Mouse (Mus musculus) forebrain, embryonic 16.5 days (tissue): ENCODE data around the gene Pik3r6. TPM values are rescaled to one million over a fixed set of nuclear protein-coding genes. Genes with fewer than 3 reads are reported as not detected.

Source experiments
- ATAC-seq: fragments of 200-750 bp; cut with Nextera tagmentation; 2 replicates; pipeline ENCODE4 v1.8.0; 2017; ENCODE audit warnings: mild to moderate bottlenecking, moderate library complexity
- H3K27ac ChIP-seq: fragments of 300-500 bp; sonication (generic); 2 replicates; pipeline ENCODE4 v1.5.1; 2014; ENCODE audit warnings: low read length, control low read depth
- H3K27me3 ChIP-seq: fragments of 300-500 bp; sonication (generic); replicated peaks from 2 replicates; pipeline ENCODE4 v1.6.1; 2014; ENCODE audit warnings: low read length; ENCODE audit not compliant: control insufficient read depth, insufficient read depth
- H3K36me3 ChIP-seq: fragments of 300-500 bp; sonication (generic); 2 replicates; pipeline ENCODE4 v1.6.1; 2014; ENCODE audit not compliant: control insufficient read depth, insufficient read depth
- H3K4me1 ChIP-seq: fragments of 300-500 bp; sonication (generic); replicated peaks from 2 replicates; pipeline ENCODE4 v1.6.1; 2014; ENCODE audit warnings: low read length; ENCODE audit not compliant: control insufficient read depth, insufficient read depth
- H3K4me2 ChIP-seq: fragments of 300-500 bp; sonication (generic); 2 replicates; pipeline ENCODE4 v1.6.1; 2014; ENCODE audit warnings: mild to moderate bottlenecking, low read length, control low read depth
- H3K4me3 ChIP-seq: fragments of 300-500 bp; sonication (generic); replicated peaks from 2 replicates; pipeline ENCODE4 v1.5.1; 2014; ENCODE audit warnings: mild to moderate bottlenecking, low read length, control low read depth
- H3K9ac ChIP-seq: fragments of 300-500 bp; sonication (generic); replicated peaks from 2 replicates; pipeline ENCODE4 v1.6.1; 2014; ENCODE audit warnings: low read depth, low read length, control low read depth
- H3K9me3 ChIP-seq: fragments of 300-500 bp; sonication (generic); 2 replicates; pipeline ENCODE4 v1.6.1; 2016; ENCODE audit warnings: low read length; ENCODE audit not compliant: control insufficient read depth
- WGBS: fragments of 180-500 bp; shearing (Covaris S2); extraction: QIAGEN DNeasy Blood & Tissue Kit; methylation state at CpG from one replicate; pipeline ENCODE4 v1.1.7; 2014; 5-methylcytosine and 5-hydroxymethylcytosine counted together
- polyA plus RNA-seq: library from polyadenylated mRNA; unstranded; fragments of >200 nt; fragmentation: Nextera tagmentation; extraction: Ambion mirVana; gene quantifications from 2 replicates; pipeline ENCODE4 v1.2.1, GENCODE M21; 2015

The Pik3r6 gene
- polyA plus RNA-seq, 1 experiment from 2014 or later = 1.8 TPM

DNA sequence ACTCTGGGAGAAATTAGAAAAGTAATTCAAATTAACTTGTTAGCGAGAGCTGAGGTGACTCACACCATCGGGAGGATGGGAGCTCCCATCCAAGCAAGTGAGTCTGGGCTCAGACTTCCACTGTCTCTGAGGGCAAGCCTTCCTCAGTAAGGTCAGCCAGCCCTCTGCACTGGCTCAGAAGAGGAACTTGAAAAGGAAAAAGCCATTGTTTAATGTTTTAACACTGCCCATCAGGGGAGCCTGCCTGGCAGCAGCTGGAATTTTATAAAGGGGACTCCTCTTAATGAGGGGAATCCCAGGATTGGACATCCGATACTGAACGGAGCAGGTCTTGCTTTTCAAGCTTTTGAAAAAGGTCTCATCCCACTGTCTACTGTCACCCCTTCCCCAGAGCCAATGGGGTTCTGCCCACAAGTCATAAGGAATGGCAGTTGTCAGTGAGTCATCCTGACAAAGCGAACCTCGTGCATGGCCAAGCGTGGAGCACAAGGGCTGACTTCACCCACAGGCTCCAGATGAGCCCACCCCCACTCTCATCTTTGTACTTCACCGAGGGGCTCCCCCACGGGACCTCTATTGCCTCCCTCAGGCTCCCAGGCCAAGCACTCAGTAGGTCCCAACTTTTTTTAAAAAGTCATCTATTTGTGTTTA, 34.7 kb upstream of the Pik3r6 start:
- no peaks in the 10 kb centered on the region for H3K27me3 ChIP-seq
- H3K4me3 ChIP-seq = no peak overlapping the region
- 53% methylated on average over 9 of the region's 9 CpGs for WGBS
- no peak overlapping the region for H3K9ac ChIP-seq
- no peaks in the 10 kb centered on the region for H3K36me3 ChIP-seq
- no peak overlapping the region for H3K4me2 ChIP-seq
- no peak overlapping the region for H3K27ac ChIP-seq
- ATAC-seq = no peak
- no peaks in the 10 kb centered on the region for H3K4me1 ChIP-seq
- no peaks in the 10 kb centered on the region for H3K9me3 ChIP-seq

DNA sequence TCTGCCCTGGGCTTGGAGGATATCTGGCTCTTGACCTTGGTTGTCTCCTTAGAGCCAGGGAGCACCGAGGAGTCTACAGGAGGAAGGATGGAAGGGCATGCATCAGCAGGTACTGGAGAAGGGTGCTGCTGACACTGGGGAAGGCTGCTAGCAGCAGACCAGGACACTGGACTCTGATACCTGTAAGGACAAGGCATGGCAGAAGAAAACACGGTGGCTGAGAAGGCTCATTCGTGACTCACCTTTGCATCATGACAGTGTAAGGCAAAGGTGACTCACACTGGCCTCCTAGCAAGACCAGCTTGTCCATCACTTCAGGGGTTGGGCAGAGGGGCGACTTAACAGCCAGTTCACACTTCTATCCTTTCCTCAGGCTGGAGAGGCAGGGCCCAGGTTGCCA, 33.9 kb upstream of the Pik3r6 start:
- H3K4me2 ChIP-seq = no peak overlapping the region
- H3K9me3 ChIP-seq = no peaks in the 10 kb centered on the region
- WGBS = 91% methylated on average over 4 of the region's 4 CpGs
- no peak overlapping the region for H3K9ac ChIP-seq
- H3K4me1 ChIP-seq = no peaks in the 10 kb centered on the region
- H3K4me3 ChIP-seq = no peak overlapping the region
- no peak overlapping the region for H3K27ac ChIP-seq
- H3K27me3 ChIP-seq = no peaks in the 10 kb centered on the region
- H3K36me3 ChIP-seq = no peaks in the 10 kb centered on the region
- no peak for ATAC-seq

DNA sequence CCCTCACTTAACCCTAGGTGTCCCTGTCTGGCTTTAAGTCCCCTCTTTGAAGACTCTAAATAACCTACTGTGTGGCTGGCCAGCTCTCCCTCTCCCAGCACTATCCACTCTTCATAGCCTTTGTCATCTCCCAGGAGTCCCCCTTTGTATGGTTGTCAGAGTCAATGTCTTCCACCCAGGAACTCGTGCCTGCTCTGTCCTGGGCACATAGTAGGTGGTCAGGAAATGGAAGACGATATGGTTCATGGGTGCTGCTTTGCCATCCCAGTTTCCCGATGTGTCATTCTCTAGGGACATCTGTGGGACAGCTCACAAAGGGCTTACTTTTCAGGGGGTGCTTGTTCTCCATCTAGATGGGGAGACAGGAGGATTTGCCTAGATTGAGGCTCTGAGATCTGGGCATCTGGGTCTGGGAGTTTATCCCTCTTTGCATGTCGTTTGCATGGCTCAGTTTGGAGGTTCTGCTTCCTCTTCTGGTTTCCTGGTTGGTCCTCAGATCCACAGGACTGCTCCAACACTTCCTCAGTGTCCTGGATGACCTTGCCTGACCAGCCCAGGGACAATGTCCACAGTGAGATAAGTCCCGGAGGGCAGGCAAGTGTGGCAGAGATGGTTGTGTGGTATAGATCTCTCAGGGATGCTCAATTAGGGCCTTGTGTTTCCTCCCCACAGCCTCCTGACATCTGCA, 30.5 kb upstream of the Pik3r6 start:
- WGBS = 81% methylated on average over 5 of the region's 5 CpGs
- Histone ChIP-seq H3K36me3 (no peaks in the 10 kb centered on the region), H3K27me3 (no peaks in the 10 kb centered on the region), H3K4me2 (no peak overlapping the region), H3K4me1 (no peaks in the 10 kb centered on the region), H3K9me3 (no peaks in the 10 kb centered on the region), H3K9ac (no peak overlapping the region), H3K4me3 (no peak overlapping the region), H3K27ac (no peak overlapping the region)
- no peak for ATAC-seq

DNA sequence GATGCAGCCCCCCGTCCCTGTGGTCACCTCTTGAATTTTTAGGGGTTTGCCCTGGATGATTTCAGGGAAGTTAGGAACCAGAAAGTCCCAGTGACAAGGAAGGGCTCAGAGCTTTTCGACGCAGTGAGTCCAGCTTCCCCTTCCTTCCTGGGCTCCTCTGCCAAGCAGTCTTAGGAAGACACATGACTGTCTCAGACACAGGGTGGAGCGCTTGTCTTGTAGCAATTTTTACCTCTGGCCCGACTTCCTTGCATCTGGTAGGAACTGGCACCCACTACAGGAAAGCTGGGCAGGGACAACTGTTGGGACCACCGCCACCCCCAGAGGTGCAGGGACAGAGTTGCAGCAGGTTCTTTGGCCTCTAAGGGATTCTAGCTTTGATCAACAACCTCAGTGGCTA, 28.2 kb upstream of the Pik3r6 start:
- Histone ChIP-seq H3K4me2 (no peak overlapping the region), H3K27me3 (no peaks in the 10 kb centered on the region), H3K36me3 (no peaks in the 10 kb centered on the region), H3K9ac (no peak overlapping the region), H3K9me3 (no peaks in the 10 kb centered on the region), H3K27ac (no peak overlapping the region), H3K4me1 (no peaks in the 10 kb centered on the region), H3K4me3 (no peak overlapping the region)
- no peak for ATAC-seq
- 77% methylated on average over 6 of the region's 6 CpGs for WGBS

DNA sequence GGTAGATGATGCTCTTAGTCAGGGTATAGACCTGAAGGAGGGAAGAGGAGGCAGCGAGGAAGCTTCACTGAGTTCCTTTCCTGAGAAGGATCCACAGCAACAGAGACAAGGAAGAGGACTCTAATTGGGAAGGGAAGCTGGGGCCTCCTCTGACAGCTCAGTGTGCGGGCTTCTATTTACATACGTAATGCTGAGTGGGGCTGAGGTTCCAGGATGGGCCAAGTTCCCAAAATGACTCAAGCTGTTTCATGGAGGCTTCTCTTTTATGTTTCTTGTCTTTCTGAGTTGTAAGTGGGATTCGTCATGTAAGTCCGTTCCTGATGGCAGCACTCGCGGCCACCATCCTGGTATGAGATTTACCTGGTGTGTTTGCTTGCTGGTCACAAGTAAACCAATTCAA, 27.1 kb upstream of the Pik3r6 start:
- H3K27ac ChIP-seq = no peak overlapping the region
- H3K4me3 ChIP-seq = no peak overlapping the region
- no peaks in the 10 kb centered on the region for H3K9me3 ChIP-seq
- H3K4me1 ChIP-seq = no peaks in the 10 kb centered on the region
- ATAC-seq = no peak
- H3K9ac ChIP-seq = no peak overlapping the region
- WGBS = 87% methylated on average over 7 of the region's 7 CpGs
- no peaks in the 10 kb centered on the region for H3K27me3 ChIP-seq
- H3K4me2 ChIP-seq = no peak overlapping the region
- H3K36me3 ChIP-seq = no peaks in the 10 kb centered on the region

DNA sequence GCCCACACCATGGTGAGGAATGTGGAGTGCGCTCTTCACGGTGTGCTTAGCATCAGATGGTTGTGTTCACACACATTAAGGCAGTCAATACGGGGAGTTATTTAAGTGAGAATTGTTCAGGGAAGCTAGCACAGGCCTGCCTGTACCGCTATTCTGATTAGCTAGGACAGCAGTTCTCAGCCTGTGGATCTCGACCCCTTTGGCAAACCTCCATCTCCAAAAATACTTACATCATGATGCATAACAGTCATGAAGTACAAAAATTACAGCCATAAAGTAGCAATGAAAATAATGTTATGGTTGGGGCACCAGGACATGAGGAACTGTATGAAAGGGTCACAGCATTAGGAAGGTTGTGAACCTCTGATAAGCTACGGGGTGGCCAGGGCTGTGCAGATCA, 25.2 kb upstream of the Pik3r6 start:
- Histone ChIP-seq H3K4me2 (no peak overlapping the region), H3K4me1 (no peaks in the 10 kb centered on the region), H3K9ac (no peak overlapping the region), H3K27ac (no peak overlapping the region), H3K9me3 (no peaks in the 10 kb centered on the region), H3K4me3 (no peak overlapping the region), H3K36me3 (no peaks in the 10 kb centered on the region), H3K27me3 (no peaks in the 10 kb centered on the region)
- WGBS = 87% methylated on average over 6 of the region's 6 CpGs
- ATAC-seq = no peak

DNA sequence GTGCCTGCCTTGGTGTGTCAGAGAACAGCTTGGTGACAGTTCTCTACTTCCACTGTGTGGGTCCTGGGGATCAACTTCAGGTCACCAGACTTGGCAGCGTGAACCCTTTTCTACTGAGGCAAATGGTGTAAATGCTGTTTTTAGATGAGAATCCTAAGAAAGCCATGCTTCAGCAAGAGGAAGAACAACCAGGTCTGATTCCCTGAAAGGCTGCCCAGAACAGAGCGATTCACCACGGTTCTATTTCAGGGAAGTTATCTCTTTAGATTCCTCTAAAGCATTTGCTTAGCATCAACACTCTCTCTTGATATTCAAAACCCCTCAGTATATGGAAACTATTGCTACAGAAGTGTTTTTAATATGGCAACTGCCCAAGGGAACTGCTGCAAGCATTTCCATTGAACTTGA, 24.2 kb upstream of the Pik3r6 start:
- H3K4me1 ChIP-seq = no peaks in the 10 kb centered on the region
- no peak overlapping the region for H3K4me2 ChIP-seq
- 83% methylated on average over 3 of the region's 3 CpGs for WGBS
- no peaks in the 10 kb centered on the region for H3K36me3 ChIP-seq
- no peaks in the 10 kb centered on the region for H3K9me3 ChIP-seq
- no peak overlapping the region for H3K27ac ChIP-seq
- H3K4me3 ChIP-seq = no peak overlapping the region
- no peaks in the 10 kb centered on the region for H3K27me3 ChIP-seq
- H3K9ac ChIP-seq = no peak overlapping the region
- no peak for ATAC-seq

DNA sequence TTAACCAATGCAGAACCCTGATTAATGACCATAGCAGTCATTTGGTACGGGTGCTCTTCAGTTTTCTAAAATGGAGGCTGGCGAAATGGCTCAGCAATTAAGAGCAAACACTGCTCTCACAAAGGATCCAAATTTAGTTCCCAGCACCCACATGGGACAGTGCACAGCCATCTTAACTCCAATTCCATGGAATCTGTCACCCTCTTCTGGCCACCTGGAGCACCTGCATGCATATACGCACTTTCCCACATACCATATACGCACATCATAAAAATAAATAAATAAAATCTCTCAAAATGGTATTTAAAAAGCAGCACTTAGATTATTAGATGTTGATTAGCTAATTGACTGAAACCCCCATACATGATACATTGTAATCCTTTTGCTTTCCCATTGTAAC, 22.2 kb upstream of the Pik3r6 start:
- 0 out of 2 replicates have a peak, but pooled peaks cover 2% of the 10 kb centered on the region for H3K4me1 ChIP-seq
- no peak for ATAC-seq
- H3K36me3 ChIP-seq = no peaks in the 10 kb centered on the region
- no peak overlapping the region for H3K4me3 ChIP-seq
- H3K9ac ChIP-seq = no peak overlapping the region
- 91% methylated on average over 4 of the region's 4 CpGs for WGBS
- H3K9me3 ChIP-seq = no peaks in the 10 kb centered on the region
- H3K27ac ChIP-seq = no peak overlapping the region
- no peak overlapping the region for H3K4me2 ChIP-seq
- H3K27me3 ChIP-seq = no peaks in the 10 kb centered on the region

DNA sequence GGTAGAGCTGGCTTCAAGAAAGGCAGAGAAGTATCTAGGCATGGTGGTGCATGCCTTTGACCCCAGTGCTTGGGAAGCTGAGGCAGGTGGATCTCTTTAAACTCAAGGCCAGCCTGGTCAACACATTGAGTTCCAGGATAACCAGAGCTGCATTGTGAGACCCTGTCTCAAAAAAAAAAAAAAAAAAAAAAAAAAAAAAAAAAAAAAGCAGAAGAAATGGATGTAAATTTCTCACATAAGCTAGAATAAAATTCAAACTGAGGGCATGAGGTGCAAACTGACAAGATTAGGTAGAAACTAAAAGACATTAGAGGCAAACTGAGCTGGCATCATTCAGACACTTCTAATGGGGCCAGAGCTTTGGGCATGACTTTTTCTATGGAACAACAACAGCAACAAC, 20.8 kb upstream of the Pik3r6 start:
- Histone ChIP-seq H3K9ac (no peak overlapping the region), H3K4me2 (no peak overlapping the region), H3K27me3 (no peaks in the 10 kb centered on the region), H3K4me1 (0 out of 2 replicates have a peak, but pooled peaks cover 3% of the 10 kb centered on the region), H3K36me3 (no peaks in the 10 kb centered on the region), H3K27ac (no peak overlapping the region), H3K9me3 (no peaks in the 10 kb centered on the region), H3K4me3 (no peak overlapping the region)
- ATAC-seq = no peak
